1 mouse cellular context compared by ENCODE assay signal in the genomic region with DNA sequence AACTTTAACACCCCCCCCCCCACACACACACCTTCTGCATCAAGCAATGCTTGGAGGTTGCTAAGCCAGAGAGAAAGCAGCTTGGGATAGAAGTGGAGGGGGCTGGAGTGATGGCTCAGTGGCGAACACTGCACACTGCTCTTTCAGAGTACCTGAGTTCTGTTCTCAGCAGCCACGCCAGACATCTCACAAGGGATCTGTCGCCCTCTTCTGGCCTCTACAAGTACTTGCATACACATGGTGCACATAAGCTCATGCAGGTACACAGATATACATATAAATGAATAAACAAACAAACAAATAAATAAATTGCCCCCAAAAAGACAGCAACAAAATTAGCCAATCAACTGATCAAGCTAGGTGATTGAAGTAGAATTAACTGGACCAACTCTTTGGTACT.
TF ChIP-seq lines count a peak whose summit lies in the region.

No protein-coding gene starts in this region.

TF ChIP-seq in MEL, 35 proteins besides CTCF, POLR2A, EP300 and RAD21 (continued from another document):
- no peak for TF ChIP-seq ETS1 (IDR thresholded peaks at IDR 0.05; ENCODE audit: low read depth, low read length)
- no peak for TF ChIP-seq ZNF384 (IDR thresholded peaks at IDR 0.05; ENCODE audit: low read depth, low read length)
- TF ChIP-seq TAL1 (IDR thresholded peaks at IDR 0.05; ENCODE audit: low read length), result no peak
- TF ChIP-seq MAZ (IDR thresholded peaks at IDR 0.05; ENCODE audit: low read depth, low read length), result no peak
- TF ChIP-seq TCF12 (IDR thresholded peaks at IDR 0.05; ENCODE audit: low read depth, low read length), result no peak
- TF ChIP-seq ZMIZ1 (IDR thresholded peaks at IDR 0.05; ENCODE audit: low read depth, low read length), result no peak
- TF ChIP-seq ZC3H11A (IDR thresholded peaks at IDR 0.05; ENCODE audit: low read depth, low read length), result no peak
- no peak for TF ChIP-seq MAFK (IDR thresholded peaks at IDR 0.05; ENCODE audit: borderline replicate concordance, low read depth, low read length)
- TF ChIP-seq BHLHE40 (IDR thresholded peaks at IDR 0.05; ENCODE audit: borderline replicate concordance, low read depth, low read length), result no peak
